Mouse (Mus musculus): Measurements from ENCODE around the gene Cntnap4. TPM values are rescaled to one million over a fixed set of nuclear protein-coding genes. Genes with fewer than 3 reads are reported as not detected.

The Cntnap4 gene
- total RNA-seq, 1 experiment from 2014 or later: not detected

DNA sequence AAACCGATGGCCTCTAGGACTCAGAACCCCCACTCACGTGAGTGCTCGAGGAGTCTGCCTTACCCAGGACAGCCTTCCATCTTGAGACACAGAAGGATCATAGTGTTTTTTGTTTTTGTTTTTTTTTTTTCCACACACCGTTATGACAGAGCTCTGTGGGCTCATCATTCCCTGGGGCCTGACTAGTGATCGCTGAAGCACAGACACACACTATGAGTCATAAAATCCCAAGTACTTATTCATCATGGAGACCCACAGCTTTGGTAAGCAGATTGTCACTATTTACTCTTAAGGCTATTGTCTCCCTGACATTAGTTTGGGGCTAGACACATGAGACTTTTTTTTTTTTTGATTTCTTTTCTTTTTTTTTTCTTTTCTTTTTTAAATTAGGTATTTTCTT is 352.9 kb downstream of the Cntnap4 start:
- no peak for ATAC-seq (replicated peaks in 1 of 2; ENCODE audit: insufficient read depth in 1 of 2, low FRiP score in 2 of 2, low TSS enrichment in 1 of 2, low read depth in 1 of 2, poor library complexity in 2 of 2, severe bottlenecking in 2 of 2)

Data from hematopoietic stem cell, adult 5-6 weeks (primary cell).